Mouse (Mus musculus) ES-E14 (cell line): Measurements from ENCODE around the gene Ptpre.

Source experiments
- HCFC1 ChIP-seq: IDR thresholded peaks from 2 replicates; pipeline ENCODE4 v1.6.1; 2012; ENCODE audit warnings: low read length, inconsistent platforms, borderline replicate concordance; ENCODE audit not compliant: insufficient read depth
- MAFK ChIP-seq: IDR thresholded peaks from 2 replicates; pipeline ENCODE4 v1.6.1; 2014; ENCODE audit warnings: mild to moderate bottlenecking, low read depth, low read length, inconsistent platforms; ENCODE audit not compliant: insufficient read depth
- ZNF384 ChIP-seq: IDR thresholded peaks from 2 replicates; pipeline ENCODE4 v1.6.1; 2012; ENCODE audit warnings: low read depth, low read length, inconsistent platforms

- TF ChIP-seq HCFC1 (no peak), ZNF384 (no peak), MAFK (no peak)
Observed at GRCm38 (mm10) chr7:135648821-135649220, 111.5 kb downstream of the Ptpre start.
